Mouse (Mus musculus): ENCODE data around the gene Hapln2. TPM values are rescaled to one million over a fixed set of nuclear protein-coding genes. Genes with fewer than 3 reads are reported as not detected.

The Hapln2 gene
- polyA plus RNA-seq, 1 experiment: 0.26 TPM

DNA sequence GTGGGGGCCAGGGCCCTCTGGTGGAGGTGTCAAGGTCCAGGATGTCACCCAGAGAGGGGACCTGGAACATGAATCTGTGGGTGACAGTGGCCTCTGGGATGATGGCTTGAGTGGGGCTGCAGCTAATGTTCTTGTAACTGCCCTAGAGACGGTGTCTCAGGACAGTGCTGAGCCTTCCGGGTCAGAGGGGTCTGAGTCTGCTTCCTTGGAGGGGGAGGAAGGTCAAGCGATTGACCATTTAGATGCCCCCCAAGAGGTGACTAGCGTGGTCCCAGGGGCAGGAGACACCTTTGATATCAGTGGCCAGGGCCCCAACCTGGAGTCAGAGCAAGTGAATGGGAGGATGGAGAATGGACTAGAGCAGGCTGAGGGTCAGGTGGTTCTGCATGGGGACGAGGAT, 47.9 kb downstream of the Hapln2 start:
- whole genome bisulfite sequencing: 94% methylated on average over 5 of the region's 5 CpGs
- Histone ChIP-seq H3K27me3 (ENCODE audit: control insufficient read depth, insufficient read depth, low read length) (no peaks in the 10 kb centered on the region), H3K36me3 (ENCODE audit: control insufficient read depth, insufficient read depth, low read length) (no peaks in the 10 kb centered on the region), H3K4me3 (ENCODE audit: control insufficient read depth, insufficient read depth, low read length) (no peak overlapping the region), H3K4me1 (replicated peaks; ENCODE audit: control insufficient read depth, insufficient read depth, low read length) (peaks cover 14% of the 10 kb centered on the region), H3K27ac (ENCODE audit: control insufficient read depth, insufficient read depth, low read length) (no peak overlapping the region)
- no peak for DNase-seq
- TF ChIP-seq CTCF (IDR thresholded peaks at IDR 0.05; ENCODE audit: borderline replicate concordance, control insufficient read depth, extremely low read depth, insufficient read depth, low read length, poor library complexity) (no peak), POLR2A (IDR thresholded peaks at IDR 0.05; ENCODE audit: control insufficient read depth, extremely low read depth, insufficient read depth, low read length, poor library complexity) (no peak)

GRCm38 (mm10) chr3:87974381-87974987, 52.9 kb downstream of the Hapln2 start:
- DNase-seq: no peak
- peaks cover 14% of the 10 kb centered on the region for H3K4me1 ChIP-seq (replicated peaks; ENCODE audit: control insufficient read depth, insufficient read depth, low read length)

DNA sequence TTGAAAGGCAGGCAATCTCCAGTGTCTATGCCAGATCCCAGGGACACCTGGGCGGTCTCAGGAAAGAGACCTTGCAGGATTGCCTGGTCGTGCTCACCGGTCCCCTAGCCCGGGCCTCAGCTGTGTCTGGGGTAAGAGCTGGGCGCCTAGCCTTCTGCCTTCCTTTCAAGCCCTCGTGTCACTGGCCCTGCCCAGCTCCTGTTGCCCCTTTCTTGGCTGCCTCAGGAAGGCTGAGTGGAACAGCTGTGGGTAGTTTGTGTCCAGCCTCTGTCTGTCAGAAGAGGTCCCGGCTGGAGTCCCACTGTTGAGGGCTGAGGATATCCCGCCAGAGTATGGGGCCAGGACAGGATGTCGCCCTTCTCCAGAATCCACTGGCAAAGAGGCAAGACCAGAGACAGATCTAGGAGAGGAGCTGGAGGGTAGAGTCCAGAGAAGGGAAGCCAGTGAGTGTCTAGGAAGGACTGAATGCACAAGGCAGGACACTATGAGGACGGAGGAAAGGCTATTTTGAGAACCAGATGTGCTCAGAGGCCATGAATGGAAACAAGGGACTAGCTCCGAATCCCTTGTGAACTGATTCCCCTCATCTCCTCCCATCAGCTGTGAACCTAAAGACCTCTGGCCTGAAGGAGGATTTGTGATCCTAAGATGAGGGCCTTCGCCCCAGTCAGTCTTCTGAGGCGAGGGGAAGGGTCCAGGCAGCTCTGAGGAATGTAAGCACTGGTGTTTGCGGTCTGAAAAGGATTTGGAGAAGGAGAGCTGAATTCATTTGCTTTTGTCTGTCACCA, 53.6 kb downstream of the Hapln2 start:
- no peak overlapping the region for H3K4me3 ChIP-seq (ENCODE audit: control insufficient read depth, insufficient read depth, low read length)
- H3K36me3 ChIP-seq (ENCODE audit: control insufficient read depth, insufficient read depth, low read length): no peaks in the 10 kb centered on the region
- DNase-seq: no peak
- WGBS: 88% methylated on average over 14 of the region's 14 CpGs
- H3K27ac ChIP-seq (ENCODE audit: control insufficient read depth, insufficient read depth, low read length): no peak overlapping the region
- no peak for TF ChIP-seq POLR2A (IDR thresholded peaks at IDR 0.05; ENCODE audit: control insufficient read depth, extremely low read depth, insufficient read depth, low read length, poor library complexity)
- TF ChIP-seq CTCF (IDR thresholded peaks at IDR 0.05; ENCODE audit: borderline replicate concordance, control insufficient read depth, extremely low read depth, insufficient read depth, low read length, poor library complexity): no peak
- H3K4me1 ChIP-seq (replicated peaks; ENCODE audit: control insufficient read depth, insufficient read depth, low read length): peaks cover 14% of the 10 kb centered on the region
- H3K27me3 ChIP-seq (ENCODE audit: control insufficient read depth, insufficient read depth, low read length): peaks cover 25% of the 10 kb centered on the region; the same call in 1 of the 2 replicates

More at GRCm38 (mm10) chr3:87974381-87974987, 52.9 kb downstream of the Hapln2 start:
- TF ChIP-seq POLR2A (IDR thresholded peaks at IDR 0.05; ENCODE audit: control insufficient read depth, extremely low read depth, insufficient read depth, low read length, poor library complexity) (no peak), CTCF (IDR thresholded peaks at IDR 0.05; ENCODE audit: borderline replicate concordance, control insufficient read depth, extremely low read depth, insufficient read depth, low read length, poor library complexity) (no peak)
- Histone ChIP-seq H3K4me3 (ENCODE audit: control insufficient read depth, insufficient read depth, low read length) (no peak overlapping the region), H3K36me3 (ENCODE audit: control insufficient read depth, insufficient read depth, low read length) (no peaks in the 10 kb centered on the region), H3K27ac (ENCODE audit: control insufficient read depth, insufficient read depth, low read length) (no peak overlapping the region), H3K27me3 (ENCODE audit: control insufficient read depth, insufficient read depth, low read length) (peaks cover 25% of the 10 kb centered on the region; the same call in 1 of the 2 replicates)
- 93% methylated on average over 12 of the region's 12 CpGs for WGBS

- DNase-seq: no peak
- Histone ChIP-seq H3K4me3 (ENCODE audit: control insufficient read depth, insufficient read depth, low read length) (no peak overlapping the region), H3K27ac (ENCODE audit: control insufficient read depth, insufficient read depth, low read length) (no peak overlapping the region), H3K4me1 (replicated peaks; ENCODE audit: control insufficient read depth, insufficient read depth, low read length) (peaks cover 14% of the 10 kb centered on the region), H3K27me3 (ENCODE audit: control insufficient read depth, insufficient read depth, low read length) (peaks cover 25% of the 10 kb centered on the region; the same call in 1 of the 2 replicates), H3K36me3 (ENCODE audit: control insufficient read depth, insufficient read depth, low read length) (no peaks in the 10 kb centered on the region)
- TF ChIP-seq CTCF (IDR thresholded peaks at IDR 0.05; ENCODE audit: borderline replicate concordance, control insufficient read depth, extremely low read depth, insufficient read depth, low read length, poor library complexity) (no peak), POLR2A (IDR thresholded peaks at IDR 0.05; ENCODE audit: control insufficient read depth, extremely low read depth, insufficient read depth, low read length, poor library complexity) (no peak)
- WGBS: 78% methylated on average over 5 of the region's 5 CpGs
These were observed 54.6 kb downstream of the Hapln2 start for GRCm38 (mm10) chr3:87972776-87973175.

DNA sequence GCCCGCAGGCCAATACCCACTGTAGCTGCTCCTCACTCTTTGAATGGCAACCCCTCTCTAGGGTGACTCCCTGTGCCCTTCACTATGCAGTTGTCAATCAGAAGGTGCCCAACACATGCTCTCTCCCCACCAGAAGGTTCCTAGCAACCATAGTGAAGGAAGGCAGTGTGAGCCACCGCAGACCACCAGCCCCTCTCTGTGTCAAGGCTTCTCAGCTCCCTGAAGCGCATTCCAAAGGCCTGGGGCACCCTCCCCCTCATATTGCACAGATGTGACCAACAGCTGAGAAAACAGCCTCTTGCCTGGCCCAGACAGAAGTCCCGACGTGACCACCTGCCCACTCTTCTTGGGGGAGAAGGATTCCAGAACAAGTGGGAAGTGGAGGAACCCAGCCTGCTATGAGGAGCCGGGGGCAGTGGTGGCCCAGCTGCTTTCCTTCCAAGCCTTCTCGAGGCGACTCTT, 55.1 kb downstream of the Hapln2 start:
- Histone ChIP-seq H3K36me3 (ENCODE audit: control insufficient read depth, insufficient read depth, low read length) (no peaks in the 10 kb centered on the region), H3K27me3 (ENCODE audit: control insufficient read depth, insufficient read depth, low read length) (peaks cover 25% of the 10 kb centered on the region; the same call in 1 of the 2 replicates), H3K27ac (ENCODE audit: control insufficient read depth, insufficient read depth, low read length) (no peak overlapping the region), H3K4me3 (ENCODE audit: control insufficient read depth, insufficient read depth, low read length) (no peak overlapping the region), H3K4me1 (replicated peaks; ENCODE audit: control insufficient read depth, insufficient read depth, low read length) (peaks cover 14% of the 10 kb centered on the region)
- no peak for DNase-seq
- WGBS: 75% methylated on average over 8 of the region's 8 CpGs
- TF ChIP-seq CTCF (IDR thresholded peaks at IDR 0.05; ENCODE audit: borderline replicate concordance, control insufficient read depth, extremely low read depth, insufficient read depth, low read length, poor library complexity): no peak
- TF ChIP-seq POLR2A (IDR thresholded peaks at IDR 0.05; ENCODE audit: control insufficient read depth, extremely low read depth, insufficient read depth, low read length, poor library complexity): no peak

Other genes starting within 250 kb of the Hapln2 start
- 0.67 and 0.89 TPM in 2 replicates for gene Ntrk1, start 232.4 kb downstream of the Hapln2 start, polyA plus RNA-seq (2012; rRNA removed)
- gene Insrr, start 230.6 kb downstream of the Hapln2 start, polyA plus RNA-seq (2012; rRNA removed): 0.58 and 0.64 TPM in 2 replicates
- 17.5 and 19.8 TPM in 2 replicates for gene Pear1, start 203.3 kb downstream of the Hapln2 start, polyA plus RNA-seq (2012; rRNA removed)
- 179 and 180 TPM in 2 replicates for gene Sh2d2a, start 180.8 kb downstream of the Hapln2 start, polyA plus RNA-seq (2012; rRNA removed)
- 54.5 and 60.0 TPM in 2 replicates for gene Prcc, start 142.0 kb downstream of the Hapln2 start, polyA plus RNA-seq (2012; rRNA removed)
- 112 and 136 TPM in 2 replicates for gene Hdgf, start 121.3 kb downstream of the Hapln2 start, polyA plus RNA-seq (2012; rRNA removed)
- gene Mrpl24, start 108.1 kb downstream of the Hapln2 start, polyA plus RNA-seq (2012; rRNA removed): 60.5 and 72.4 TPM in 2 replicates
- 31.6 and 40.8 TPM in 2 replicates for gene Isg20l2, start 97.3 kb downstream of the Hapln2 start, polyA plus RNA-seq (2012; rRNA removed)
- 68.0 and 75.4 TPM in 2 replicates for gene Rrnad1, start 96.9 kb downstream of the Hapln2 start, polyA plus RNA-seq (2012; rRNA removed)
- 1.6 and 2.3 TPM in 2 replicates for gene Crabp2, start 78.9 kb downstream of the Hapln2 start, polyA plus RNA-seq (2012; rRNA removed)
- 1.1 and 1.3 TPM in 2 replicates for gene Nes, start 56.5 kb downstream of the Hapln2 start, polyA plus RNA-seq (2012; rRNA removed)
- gene Bcan, start 27.4 kb downstream of the Hapln2 start, polyA plus RNA-seq (2012; rRNA removed): 0.23 and 0.54 TPM in 2 replicates
- 11.3 and 14.7 TPM in 2 replicates for gene Gpatch4, start 15.5 kb upstream of the Hapln2 start, polyA plus RNA-seq (2012; rRNA removed)
- gene Naxe, start 30.9 kb upstream of the Hapln2 start, polyA plus RNA-seq (2012; rRNA removed): 63.0 and 69.0 TPM in 2 replicates
- gene Ttc24, start 50.7 kb upstream of the Hapln2 start, polyA plus RNA-seq (2012; rRNA removed): 0.47 and 0.55 TPM in 2 replicates
- gene Iqgap3, start 54.4 kb upstream of the Hapln2 start, polyA plus RNA-seq (2012; rRNA removed): 19.7 and 24.6 TPM in 2 replicates
- gene Mef2d, start 114.8 kb upstream of the Hapln2 start, polyA plus RNA-seq (2012; rRNA removed): 343 and 377 TPM in 2 replicates
- gene Rhbg, start 227.1 kb upstream of the Hapln2 start, polyA plus RNA-seq (2012; rRNA removed): 2.5 and 2.7 TPM in 2 replicates

All from thymus, adult 2 months (tissue).